Mouse (Mus musculus) heart, postnatal 10 days (tissue): ENCODE measurements at regions not wholly inside any gene's neighbourhood (a gene's known extent, or its start where the extent isn't known, plus 50 kb on each side); places are given as distances from the start of the nearest gene placed in this dataset.

Source experiments
- DNase-seq, 2 experiments: peaks; one replicate each; pipeline ENCODE4 v3.0.0; 2021
- intact Hi-C: fragments of 180-260 bp; cut with DNase I; formaldehyde crosslinking; loops from one replicate; pipeline ENCODE4 v1.15.1; 2025

DNA sequence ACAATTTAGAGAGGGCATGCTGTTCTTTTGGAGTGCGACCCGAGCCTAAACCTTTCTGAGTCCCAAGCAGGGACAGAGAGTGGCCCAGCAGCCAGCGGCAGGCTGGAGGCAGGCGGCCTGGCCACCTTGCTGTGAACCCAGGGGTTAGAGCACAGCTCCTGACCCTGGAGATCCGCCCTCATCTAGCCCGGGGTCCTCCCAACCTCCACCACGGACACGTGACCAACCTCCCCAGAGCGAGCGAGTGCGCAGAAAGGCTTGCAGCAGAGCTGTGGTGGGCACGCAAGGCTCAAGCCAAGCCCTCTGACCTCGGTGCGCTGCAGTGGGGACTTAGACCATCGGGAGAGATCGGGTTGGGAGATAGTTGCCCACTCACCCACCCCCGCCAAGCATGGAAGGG, 106.9 kb downstream of the Zfp788 start:
- no peak for DNase-seq
- intact Hi-C loops: loop anchor here (5.0 kb wide), 1 partner anchor 92 kb away; no protein-coding TSS in a partner anchor
